Comparison of ENCODE assay signal across 8 mouse cellular contexts in genomic region chr1:88424602-88425252, GRCm38 (mm10). TPM values are rescaled to one million over a fixed set of nuclear protein-coding genes. Genes with fewer than 3 reads are reported as not detected.
A peak's percentile ranks its signal among the peaks of the same experiment; 100 is the strongest.
DNase-seq lines count a peak whose midpoint lies in the region; ATAC-seq lines count a peak whose summit lies in the region.

No protein-coding gene starts in this region.

- peak; percentile 80 for DNase-seq in T-cell, adult 2 months (ENCODE audit: low spot score)
- peak; percentile 89 for DNase-seq in cerebellum, adult 8-10 months
- DNase-seq in left cerebral cortex, adult 18-20 months (ENCODE audit: low spot score in 2 of 2) = peak; percentile 82 to 88
- peak; percentile 84 for DNase-seq in mesoderm, embryonic 11.5 days (ENCODE audit: low read depth, low spot score)
- DNase-seq in right cerebral cortex, postnatal 25 days = peak; percentile 75
- DNase-seq in urinary bladder, postnatal 25 days (ENCODE audit: low spot score) = peak; percentile 87

- H3K9ac ChIP-seq in hindbrain, embryonic 15.5 days = no peak overlapping the region

- 28% methylated on average over 8 of the region's 8 CpGs for WGBS in hindbrain, embryonic 15.5 days

- no peaks in the 10 kb centered on the region for H3K27me3 ChIP-seq in hindbrain, embryonic 15.5 days

- ATAC-seq in frontal cortex, adult (ENCODE audit: low TSS enrichment) = peak; percentile 83
- peak; percentile 62; the same call in 1 of the 2 replicates for ATAC-seq in hindbrain, embryonic 15.5 days (ENCODE audit: low FRiP score, low read depth)

- H3K9me3 ChIP-seq in hindbrain, embryonic 15.5 days = no peaks in the 10 kb centered on the region

- H3K4me1 ChIP-seq in hindbrain, embryonic 15.5 days (replicated peaks) = peaks cover 6% of the 10 kb centered on the region

- no peak overlapping the region for H3K4me3 ChIP-seq in hindbrain, embryonic 15.5 days

- no peaks in the 10 kb centered on the region for H3K36me3 ChIP-seq in hindbrain, embryonic 15.5 days

- no peak overlapping the region for H3K4me2 ChIP-seq in hindbrain, embryonic 15.5 days

- no peak overlapping the region for H3K27ac ChIP-seq in hindbrain, embryonic 15.5 days (replicated peaks)

RNA-seq across cellular contexts. Expression of gene Spp2, which starts 18.0 kb away (rescaled TPM):
- 0.17 and 0.44 TPM in 2 replicates for polyA plus RNA-seq in hindbrain, embryonic 15.5 days (2015; fragmentation: Nextera tagmentation; extraction: Ambion mirVana)
- total RNA-seq in left cerebral cortex, adult 18-20 months (2021) = under 1 TPM; 0.40 to 0.63 TPM
